Mouse (Mus musculus): ENCODE data around the gene Nubp2.

Gene Nubp2

GRCm38 (mm10) chr17:24865776-24866175 lies 20.4 kb downstream of the Nubp2 start, which contains the start of gene Igfals:
Gene Igfals, plus strand, starts transcription at chr17:24865997.
- no peak for DNase-seq (ENCODE audit: extremely low read depth, insufficient read length, low spot score)

- no peak for DNase-seq (ENCODE audit: extremely low read depth, insufficient read length, low spot score)
Measured at GRCm38 (mm10) chr17:24861785-24862184, 24.4 kb downstream of the Nubp2 start.

DNA sequence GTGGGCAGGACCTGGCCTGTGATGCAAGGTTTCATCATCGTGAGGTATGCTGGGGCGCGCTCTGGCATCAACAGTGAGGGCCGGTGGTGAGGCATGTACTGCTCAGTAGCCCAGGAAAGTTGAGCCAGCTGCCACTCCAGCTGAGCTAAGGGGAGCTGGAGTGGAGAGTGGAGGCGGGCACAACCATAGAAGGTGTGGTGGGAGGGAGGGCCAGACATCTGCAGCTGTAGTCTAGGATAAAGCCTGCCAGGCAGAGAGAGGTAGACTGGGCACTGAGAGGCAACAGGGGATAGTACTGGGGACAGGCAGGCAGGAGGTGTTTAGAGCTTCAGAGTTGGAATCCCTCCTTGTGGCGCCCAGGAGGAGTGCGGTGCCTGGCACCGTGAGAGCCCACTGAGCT lies 26.1 kb downstream of the Nubp2 start:
- DNase-seq (ENCODE audit: extremely low read depth, insufficient read length, low spot score): no peak

DNA sequence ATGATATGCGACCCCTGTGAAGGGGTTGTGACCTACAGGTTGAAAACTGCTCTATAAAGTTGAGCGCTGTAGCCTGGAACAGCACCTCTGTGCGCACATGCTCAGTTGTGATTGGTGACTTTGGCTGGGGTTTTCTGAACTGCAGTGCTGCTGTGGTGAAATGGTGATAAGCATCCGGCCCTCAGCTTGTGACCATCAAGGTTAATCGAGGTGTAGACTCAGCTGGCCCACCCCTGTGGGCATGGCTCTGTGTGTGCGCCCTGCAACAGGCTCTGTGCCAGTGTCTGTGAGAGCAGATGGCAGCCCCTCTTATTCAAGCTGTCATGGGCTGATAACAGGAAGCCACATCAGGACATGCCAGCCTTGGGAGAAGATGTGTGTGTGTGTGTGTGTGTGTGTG lies 27.2 kb downstream of the Nubp2 start:
- DNase-seq (ENCODE audit: extremely low read depth, insufficient read length, low spot score): no peak

DNA sequence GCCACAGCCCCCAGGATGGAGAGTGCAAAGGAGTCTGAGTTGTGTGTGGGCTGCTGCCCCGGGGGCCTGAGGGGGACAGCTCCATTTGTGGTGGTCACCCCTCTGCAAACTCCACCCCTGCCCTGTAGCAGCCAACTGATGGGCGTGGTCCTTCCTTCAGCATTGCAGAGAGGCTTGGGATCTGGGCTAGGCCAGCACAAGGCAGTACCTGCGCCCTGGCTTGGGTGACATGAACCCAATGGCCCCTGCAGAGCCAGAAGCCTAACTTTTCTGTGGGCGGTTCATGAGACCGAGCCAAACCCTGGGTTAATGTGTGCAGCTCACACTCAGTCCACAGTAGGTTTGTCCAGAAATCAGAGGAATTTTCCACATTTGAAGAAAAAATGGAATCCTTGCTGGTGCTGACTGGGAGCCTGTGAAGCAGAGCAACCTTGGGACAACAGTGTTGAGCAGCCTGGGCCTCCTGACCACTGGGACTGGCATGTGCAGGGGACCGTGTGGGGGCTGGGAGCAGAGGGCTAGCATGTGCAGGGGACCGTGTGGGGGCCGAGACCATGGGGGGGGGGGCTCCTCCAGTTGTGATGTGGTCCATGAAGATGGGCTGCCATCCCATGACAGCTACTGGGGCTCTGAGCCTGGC lies 28.2 kb downstream of the Nubp2 start:
- no peak for DNase-seq (ENCODE audit: extremely low read depth, insufficient read length, low spot score)

DNA sequence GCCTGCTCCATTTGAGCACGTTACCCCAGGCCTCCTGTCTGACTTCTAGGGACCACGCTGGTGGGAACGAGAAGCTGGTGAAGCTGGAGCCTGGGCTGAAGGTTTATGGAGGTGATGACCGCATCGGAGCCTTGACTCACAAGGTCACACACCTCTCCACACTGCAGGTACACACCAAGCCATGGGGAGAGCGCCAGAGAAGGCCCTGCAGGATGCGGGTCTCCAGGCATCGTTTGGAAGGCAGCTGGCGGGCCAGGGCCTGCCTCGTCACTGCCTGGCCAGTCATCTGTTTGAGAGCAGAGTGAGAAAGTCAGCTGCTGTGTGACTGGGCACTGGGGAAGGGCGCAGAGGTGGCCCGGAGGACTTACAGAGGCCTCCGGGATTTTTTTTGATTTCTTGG lies 29.6 kb downstream of the Nubp2 start:
- DNase-seq (ENCODE audit: extremely low read depth, insufficient read length, low spot score): no peak

DNA sequence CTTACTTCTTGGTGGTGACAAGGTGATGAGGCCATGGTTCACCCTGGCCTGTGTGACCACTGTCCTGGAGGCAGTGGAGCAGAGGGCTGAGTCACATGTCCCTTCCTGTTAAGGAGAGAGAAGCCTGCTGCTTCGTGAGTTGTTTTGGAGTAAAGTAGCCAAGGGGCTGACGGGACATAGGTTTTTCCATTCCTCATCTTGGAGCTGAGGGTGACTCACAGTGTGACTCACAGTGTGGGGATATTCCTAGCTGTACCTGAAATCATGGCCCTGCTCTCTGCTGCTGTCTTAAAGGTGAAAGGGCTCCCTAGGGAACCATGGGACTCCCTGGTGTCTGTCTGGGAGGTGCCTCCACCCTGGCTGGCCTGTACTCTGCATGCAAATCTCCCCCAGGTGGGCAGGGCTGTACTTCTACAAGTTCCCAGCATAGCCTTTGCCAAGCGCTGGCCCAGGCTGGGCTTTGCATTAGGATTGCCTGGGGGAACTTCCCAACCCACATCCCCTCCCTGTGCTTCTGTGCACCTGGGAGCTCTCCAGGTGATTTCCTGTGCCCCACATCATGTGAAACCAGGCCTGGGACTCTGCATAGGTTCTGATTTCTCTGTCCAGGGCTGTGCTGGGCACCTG lies 30.2 kb downstream of the Nubp2 start:
- DNase-seq (ENCODE audit: extremely low read depth, insufficient read length, low spot score): peak; percentile 78

- no peak for DNase-seq (ENCODE audit: extremely low read depth, insufficient read length, low spot score)
Measured at GRCm38 (mm10) chr17:24851381-24852125, 34.6 kb downstream of the Nubp2 start.

- DNase-seq (ENCODE audit: extremely low read depth, insufficient read length, low spot score): no peak
Measured at GRCm38 (mm10) chr17:24850773-24851127, 35.4 kb downstream of the Nubp2 start.

- peak; percentile 98 for DNase-seq (ENCODE audit: extremely low read depth, insufficient read length, low spot score)
Measured at GRCm38 (mm10) chr17:24850065-24850772, 35.9 kb downstream of the Nubp2 start, which contains the start of gene Fahd1. Gene Fahd1, minus strand, starts transcription at chr17:24850364.

DNA sequence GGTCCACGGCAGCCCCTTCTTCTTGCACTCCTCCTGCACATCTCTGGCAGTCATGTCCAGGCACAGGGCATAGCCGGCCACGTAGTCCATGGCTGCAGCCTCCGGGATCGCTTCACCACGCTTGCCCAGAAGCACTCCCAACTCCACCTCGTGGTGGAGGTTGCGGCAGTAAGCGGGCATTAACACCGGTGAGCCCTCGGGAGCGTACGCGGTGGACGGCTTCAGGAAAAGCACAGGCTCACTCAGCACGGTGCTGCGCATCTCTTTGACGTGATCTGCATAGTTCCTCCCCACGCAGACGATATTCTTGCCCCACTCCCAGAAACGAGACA lies 36.5 kb downstream of the Nubp2 start:
- DNase-seq (ENCODE audit: extremely low read depth, insufficient read length, low spot score): no peak

- DNase-seq (ENCODE audit: extremely low read depth, insufficient read length, low spot score): no peak
Measured at GRCm38 (mm10) chr17:24848600-24849031, 37.5 kb downstream of the Nubp2 start.

DNA sequence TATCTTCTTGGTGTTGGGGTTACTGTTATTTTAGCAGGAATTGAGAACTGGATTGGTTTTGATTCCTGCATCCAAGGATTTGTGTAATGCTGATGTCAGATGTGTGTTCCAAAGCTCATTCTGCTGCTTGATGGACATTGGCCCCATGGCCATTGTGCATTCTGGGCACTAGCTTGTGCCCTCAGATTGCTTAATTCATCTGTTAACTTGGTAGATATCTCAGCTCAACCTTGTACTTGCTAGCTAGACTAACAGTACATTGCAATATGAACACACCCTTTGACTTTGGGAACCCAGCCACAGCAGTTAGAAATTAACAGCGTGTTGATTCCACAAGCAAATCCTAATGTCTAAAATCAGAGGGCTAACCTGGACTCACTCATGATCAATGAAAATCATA lies 38.8 kb downstream of the Nubp2 start:
- DNase-seq (ENCODE audit: extremely low read depth, insufficient read length, low spot score): no peak

GRCm38 (mm10) chr17:24844525-24844924 lies 41.6 kb downstream of the Nubp2 start:
- DNase-seq (ENCODE audit: extremely low read depth, insufficient read length, low spot score): no peak

DNA sequence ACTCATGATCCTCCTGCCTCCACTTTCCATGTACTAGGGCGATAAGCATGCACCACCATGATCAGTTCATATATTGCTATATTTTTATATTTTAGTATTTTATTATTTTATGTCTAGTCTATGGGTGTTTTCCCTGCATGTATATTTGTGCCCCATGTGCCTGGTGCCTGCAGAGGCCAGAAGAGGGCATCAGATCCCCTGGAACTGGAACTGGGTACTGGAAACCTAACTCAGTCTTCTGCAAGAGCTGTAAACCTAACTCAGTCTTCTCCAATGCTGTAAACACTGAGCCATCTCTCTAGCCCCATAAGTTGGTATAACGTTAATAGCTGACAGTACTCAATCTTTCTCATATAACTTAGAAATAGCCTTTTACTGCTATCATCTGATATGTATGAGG lies 43.5 kb downstream of the Nubp2 start:
- no peak for DNase-seq (ENCODE audit: extremely low read depth, insufficient read length, low spot score)

GRCm38 (mm10) chr17:24841133-24841532 lies 45.0 kb downstream of the Nubp2 start:
- no peak for DNase-seq (ENCODE audit: extremely low read depth, insufficient read length, low spot score)

GRCm38 (mm10) chr17:24840341-24840740 lies 45.8 kb downstream of the Nubp2 start:
- DNase-seq (ENCODE audit: extremely low read depth, insufficient read length, low spot score): no peak

DNA sequence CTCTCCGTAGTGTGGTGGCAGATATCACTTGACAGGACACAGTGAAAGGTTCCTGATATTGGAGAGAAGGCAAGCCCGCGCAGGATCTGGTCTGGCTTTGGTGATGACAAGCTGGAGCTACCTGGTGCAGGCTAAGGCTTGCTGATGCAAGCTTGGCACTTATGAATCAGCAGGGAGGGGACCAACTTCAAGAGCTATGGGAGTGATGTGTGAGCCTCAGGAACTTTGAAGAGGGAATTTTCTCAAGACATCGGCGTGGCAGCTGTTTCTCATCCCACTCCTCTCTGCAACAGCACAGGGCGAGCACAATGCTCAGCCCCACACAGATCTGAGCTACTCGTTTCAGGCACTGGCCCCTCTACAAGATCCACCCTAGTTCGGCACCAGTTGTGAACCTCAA lies 46.3 kb downstream of the Nubp2 start, which contains the start of gene Hagh:
Gene Hagh (plus strand): TSS at position 302 of the 400 bp plus-strand sequence.
- no peak for DNase-seq (ENCODE audit: extremely low read depth, insufficient read length, low spot score)

Measured in 3134 (cell line).